Mouse (Mus musculus): Measurements from ENCODE around the gene Map10.

DNA sequence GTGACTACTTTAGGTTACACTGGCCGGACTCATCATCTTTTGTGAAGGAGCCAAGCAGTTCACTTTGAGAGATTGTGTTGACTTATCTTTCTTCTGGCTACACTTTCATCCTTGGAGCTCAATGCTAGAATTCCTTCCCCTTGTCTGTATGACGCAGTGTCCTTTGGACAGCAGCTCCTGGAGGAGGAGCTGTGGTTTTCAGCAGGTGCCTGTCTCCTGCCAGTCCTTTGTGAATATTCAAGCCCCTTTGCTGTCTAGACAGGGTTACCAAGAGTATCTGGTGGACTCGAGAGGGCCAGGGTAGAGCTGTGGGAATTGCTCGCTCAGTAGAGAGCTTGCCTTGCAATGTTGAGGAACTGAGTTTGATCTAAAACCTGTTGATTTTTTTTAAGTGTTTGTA lies 10.7 kb upstream of the Map10 start:
- TF ChIP-seq CTCF (IDR thresholded peaks at IDR 0.05; ENCODE audit: borderline replicate concordance, extremely low read depth, insufficient read depth, insufficient read length) (no peak), POLR2A (IDR thresholded peaks at IDR 0.05; ENCODE audit: borderline replicate concordance, extremely low read depth, insufficient read depth, insufficient read length, poor library complexity, severe bottlenecking) (no peak)
